Comparison of ENCODE assay signal across 8 mouse cellular contexts in the genomic region with DNA sequence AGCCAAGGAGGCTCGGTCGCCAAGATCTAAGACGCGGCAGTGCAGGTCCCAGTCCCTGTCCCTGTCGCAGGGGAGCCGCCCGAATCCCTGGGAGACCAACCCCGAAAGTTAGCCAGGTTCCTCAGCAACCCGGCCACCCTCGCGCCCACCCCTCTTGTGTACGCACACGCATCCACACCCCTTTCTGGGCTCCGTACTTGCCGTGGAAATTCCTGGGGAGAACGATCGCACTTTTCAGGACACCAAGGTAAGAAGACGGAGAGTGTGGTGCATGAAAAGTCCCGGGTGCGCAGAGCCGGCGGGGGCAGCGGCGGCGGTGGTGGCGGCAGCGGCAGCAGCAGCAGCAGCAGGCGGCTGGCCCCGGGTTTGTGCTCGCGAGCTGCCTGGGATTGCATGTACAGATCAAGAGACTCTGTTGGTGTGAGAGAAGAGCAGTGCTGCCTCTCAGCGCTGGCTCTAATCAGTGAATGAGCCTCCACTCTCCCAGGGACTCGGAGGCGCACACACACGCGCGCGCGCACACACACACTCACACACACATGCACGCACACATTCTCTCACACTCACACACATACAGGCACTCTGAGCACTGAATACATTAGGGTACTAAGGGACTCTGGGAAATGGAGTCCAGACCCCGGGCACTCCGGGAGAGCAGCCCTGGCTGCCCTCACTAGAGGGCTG. TPM values are rescaled to one million over a fixed set of nuclear protein-coding genes. Genes with fewer than 3 reads are reported as not detected.
DNase-seq lines count a peak whose midpoint lies in the region; ATAC-seq lines count a peak whose summit lies in the region.

A gene (minus strand): TSS at position 571 of the 684 bp plus-strand sequence.

- no peak for DNase-seq in urinary bladder, adult 2 months (ENCODE audit: low spot score)
- no peak for DNase-seq in urinary bladder, postnatal 10 days (ENCODE audit: low spot score)
- DNase-seq in embryonic facial prominence, embryonic 11.5 days (ENCODE audit: low spot score), result peak; percentile 87
- DNase-seq in heart, adult 8-10 months (ENCODE audit: low spot score), result no peak
- peak; percentile 23 for DNase-seq in kidney, adult 9 months
- peak; percentile 87 for DNase-seq in limb, embryonic 11.5 days (ENCODE audit: low spot score)
- peak; percentile 45 for DNase-seq in thymus, postnatal 25 days

- H3K36me3 ChIP-seq in embryonic facial prominence, embryonic 11.5 days (replicated peaks; ENCODE audit: control insufficient read depth, insufficient read depth, low read depth, low read length), result no peaks in the 10 kb centered on the region
- H3K36me3 ChIP-seq in limb, embryonic 11.5 days (ENCODE audit: control insufficient read depth, insufficient read depth, low read length), result no peaks in the 10 kb centered on the region
- H3K36me3 ChIP-seq in midbrain, embryonic 16.5 days (ENCODE audit: control insufficient read depth, insufficient read depth, low read length), result no peaks in the 10 kb centered on the region

- H3K27ac ChIP-seq in embryonic facial prominence, embryonic 11.5 days (replicated peaks; ENCODE audit: low read depth, low read length), result peak within 1 kb of the TSS; percentile 41; the same call in 1 of the 2 replicates
- peak within 1 kb of the TSS; percentile 84 for H3K27ac ChIP-seq in limb, embryonic 11.5 days (replicated peaks; ENCODE audit: low read depth, low read length)
- H3K27ac ChIP-seq in midbrain, embryonic 16.5 days (ENCODE audit: low read length), result peak within 1 kb of the TSS; percentile 62

- peaks cover 26% of the 10 kb centered on the region for H3K27me3 ChIP-seq in embryonic facial prominence, embryonic 11.5 days (ENCODE audit: control insufficient read depth, insufficient read depth, low read length)
- peaks cover 14% of the 10 kb centered on the region for H3K27me3 ChIP-seq in limb, embryonic 11.5 days (ENCODE audit: control insufficient read depth, insufficient read depth, low read length)
- peaks cover 18% of the 10 kb centered on the region for H3K27me3 ChIP-seq in midbrain, embryonic 16.5 days (ENCODE audit: control insufficient read depth, insufficient read depth, low read depth, low read length)

- H3K4me2 ChIP-seq in embryonic facial prominence, embryonic 11.5 days (ENCODE audit: low read depth, low read length), result peak within 1 kb of the TSS; percentile 89
- peak within 1 kb of the TSS; percentile 92 for H3K4me2 ChIP-seq in limb, embryonic 11.5 days (ENCODE audit: low read depth, severe bottlenecking)
- H3K4me2 ChIP-seq in midbrain, embryonic 16.5 days (ENCODE audit: low read length), result peak within 1 kb of the TSS; percentile 61

- H3K4me3 ChIP-seq in embryonic facial prominence, embryonic 11.5 days (ENCODE audit: low read depth, low read length), result peak within 1 kb of the TSS; percentile 50
- peak within 1 kb of the TSS; percentile 63 for H3K4me3 ChIP-seq in limb, embryonic 11.5 days (ENCODE audit: low read depth, low read length)
- H3K4me3 ChIP-seq in midbrain, embryonic 16.5 days (ENCODE audit: low read depth, low read length), result peak within 1 kb of the TSS; percentile 42

- peaks cover 15% of the 10 kb centered on the region; the same call in 1 of the 2 replicates for H3K4me1 ChIP-seq in embryonic facial prominence, embryonic 11.5 days (ENCODE audit: control insufficient read depth, insufficient read depth, low read length)
- peaks cover 12% of the 10 kb centered on the region; the same call in 1 of the 2 replicates for H3K4me1 ChIP-seq in limb, embryonic 11.5 days (ENCODE audit: control insufficient read depth, insufficient read depth, low read length)
- peaks cover 28% of the 10 kb centered on the region for H3K4me1 ChIP-seq in midbrain, embryonic 16.5 days (ENCODE audit: control insufficient read depth, insufficient read depth, low read length)

- no peaks in the 10 kb centered on the region for H3K9me3 ChIP-seq in embryonic facial prominence, embryonic 11.5 days (replicated peaks; ENCODE audit: control insufficient read depth, low read length)
- H3K9me3 ChIP-seq in limb, embryonic 11.5 days (ENCODE audit: control insufficient read depth, low read length), result no peaks in the 10 kb centered on the region; the same call in 1 of the 2 replicates
- no peaks in the 10 kb centered on the region for H3K9me3 ChIP-seq in midbrain, embryonic 16.5 days (replicated peaks; ENCODE audit: control insufficient read depth, low read length, poor library complexity, severe bottlenecking)

- H3K9ac ChIP-seq in embryonic facial prominence, embryonic 11.5 days (replicated peaks; ENCODE audit: low read length), result peak within 1 kb of the TSS; percentile 58
- H3K9ac ChIP-seq in limb, embryonic 11.5 days (ENCODE audit: low read length), result peak within 1 kb of the TSS; percentile 69
- peak within 1 kb of the TSS; percentile 42 for H3K9ac ChIP-seq in midbrain, embryonic 16.5 days (ENCODE audit: low read depth, low read length)

- ATAC-seq in embryonic facial prominence, embryonic 11.5 days (replicated peaks; ENCODE audit: insufficient number of reproducible peaks, low FRiP score, low TSS enrichment, low read depth), result peak; percentile 94
- peak; percentile 89 for ATAC-seq in limb, embryonic 11.5 days (ENCODE audit: insufficient number of reproducible peaks, low FRiP score, low TSS enrichment, low read depth)
- peak; percentile 90 for ATAC-seq in midbrain, embryonic 16.5 days

- WGBS in embryonic facial prominence, embryonic 11.5 days, result under 1% methylated on average over 42 of the region's 42 CpGs
- under 1% methylated on average over 42 of the region's 42 CpGs for WGBS in limb, embryonic 11.5 days
- 0% methylated on average over 42 of the region's 42 CpGs for WGBS in midbrain, embryonic 16.5 days

RNA-seq across cellular contexts. Expression of the gene that starts here (rescaled TPM):
- polyA plus RNA-seq in urinary bladder, adult 2 months (2012; rRNA removed), result 66.2 and 76.1 TPM in 2 replicates
- polyA plus RNA-seq in embryonic facial prominence, embryonic 11.5 days (2014; fragmentation: Nextera tagmentation; extraction: Ambion mirVana), result 51.5 and 55.0 TPM in 2 replicates
- total RNA-seq in heart, adult 8-10 months (2022), result 10 to 100 TPM; 30.3 to 37.3 (median 31.9) TPM
- polyA plus RNA-seq in limb, embryonic 11.5 days (2014; fragmentation: Nextera tagmentation; extraction: Ambion mirVana), result 69.8 and 78.5 TPM in 2 replicates
- 137 and 150 TPM in 2 replicates for polyA plus RNA-seq in midbrain, embryonic 16.5 days (2015; fragmentation: Nextera tagmentation; extraction: Ambion mirVana)

Comparison
In these comparisons a context has a peak if more than half of its experiments do, and no peak if none do; other contexts are left out.
1. DNase-seq: peak in embryonic facial prominence, embryonic 11.5 days (single experiment), kidney, adult 9 months (single experiment), limb, embryonic 11.5 days (single experiment) and thymus, postnatal 25 days (single experiment); none in urinary bladder, adult 2 months (single experiment), urinary bladder, postnatal 10 days (single experiment) and heart, adult 8-10 months (single experiment).
2. Peak in every context shown above with its lines, with median percentiles within 50 percentile points of each other: ATAC-seq, H3K27ac ChIP-seq, H3K4me2 ChIP-seq, H3K4me3 ChIP-seq and H3K9ac ChIP-seq.